Mouse (Mus musculus) MEL (cell line): ENCODE measurements at regions not wholly inside any gene's neighbourhood (a gene's known extent, or its start where the extent isn't known, plus 50 kb on each side); places are given as distances from the start of the nearest gene placed in this dataset.

ENCODE experiments used
- DNase-seq: peaks from one replicate; pipeline ENCODE4 v3.0.0; 2011; ENCODE audit warnings: low read depth, low spot score
- H3K27ac ChIP-seq: 2 replicates; pipeline ENCODE4 v1.5.1; 2012; ENCODE audit warnings: low read depth, mild to moderate bottlenecking, control low read depth, low read length, moderate library complexity; ENCODE audit not compliant: control insufficient read depth
- H3K27me3 ChIP-seq, 2 experiments: fragments of 150-350 bp in 1 of 2; sonication (generic) in 1 of 2; 2 replicates each; pipeline ENCODE4 v1.6.1; 2012; ENCODE audit warnings: low read length in 2 of 2, mild to moderate bottlenecking in 2 of 2, improper control_type of control experiment in 1 of 2, moderate library complexity in 1 of 2; ENCODE audit not compliant: insufficient read depth in 2 of 2, control insufficient read depth in 1 of 2
- H3K36me3 ChIP-seq, 2 experiments: 2 replicates each; pipeline ENCODE4 v1.6.1; 2012 to 2014; ENCODE audit warnings: low read length in 2 of 2, improper control_type of control experiment in 1 of 2, inconsistent platforms in 1 of 2, mild to moderate bottlenecking in 1 of 2; ENCODE audit not compliant: insufficient read depth in 2 of 2, control insufficient read depth in 1 of 2
- H3K4me1 ChIP-seq, 2 experiments: fragments of 150-350 bp in 1 of 2; sonication (generic) in 1 of 2; 2 replicates each; pipeline ENCODE4 v1.6.1; 2012; ENCODE audit warnings: low read length in 2 of 2, improper control_type of control experiment in 1 of 2, mild to moderate bottlenecking in 1 of 2; ENCODE audit not compliant: insufficient read depth in 2 of 2, control insufficient read depth in 1 of 2
- H3K4me3 ChIP-seq, 2 experiments: fragments of 150-350 bp in 1 of 2; sonication (generic) in 1 of 2; 2 replicates each; pipeline ENCODE4 v1.5.1; 2012; ENCODE audit warnings: low read depth in 2 of 2, low read length in 2 of 2, mild to moderate bottlenecking in 2 of 2, moderate library complexity in 2 of 2, control low read depth in 1 of 2, improper control_type of control experiment in 1 of 2; ENCODE audit not compliant: control insufficient read depth in 1 of 2, insufficient read depth in 1 of 2
- H3K79me2 ChIP-seq: 2 replicates; pipeline ENCODE4 v1.6.1; 2012; ENCODE audit warnings: mild to moderate bottlenecking, low read length, moderate library complexity; ENCODE audit not compliant: control insufficient read depth, poor library complexity, insufficient read depth
- H3K9ac ChIP-seq: 2 replicates; pipeline ENCODE4 v1.6.1; 2012; ENCODE audit warnings: low read depth, mild to moderate bottlenecking, control low read depth, low read length, moderate library complexity; ENCODE audit not compliant: control insufficient read depth, poor library complexity, severe bottlenecking
- H3K9me3 ChIP-seq: fragments of 150-350 bp; sonication (generic); replicated peaks from 2 replicates; pipeline ENCODE4 v1.6.1; 2012; ENCODE audit warnings: mild to moderate bottlenecking, low read length, improper control_type of control experiment, moderate library complexity; ENCODE audit not compliant: insufficient read depth
- BHLHE40 ChIP-seq: IDR thresholded peaks from 2 replicates; pipeline ENCODE4 v1.6.1; 2012; ENCODE audit warnings: low read depth, mild to moderate bottlenecking, inconsistent platforms, low read length, improper control_type of control experiment, borderline replicate concordance
- ELF1 ChIP-seq: IDR thresholded peaks from 2 replicates; pipeline ENCODE4 v1.6.1; 2014; ENCODE audit warnings: low read depth, mild to moderate bottlenecking, inconsistent platforms, low read length, improper control_type of control experiment, moderate library complexity
- GATA1 ChIP-seq: IDR thresholded peaks from 2 replicates; pipeline ENCODE4 v1.6.1; 2011; ENCODE audit warnings: low read depth, low read length, improper control_type of control experiment
- HCFC1 ChIP-seq: IDR thresholded peaks from 2 replicates; pipeline ENCODE4 v1.6.1; 2012; ENCODE audit warnings: low read depth, mild to moderate bottlenecking, inconsistent platforms, low read length, improper control_type of control experiment, moderate library complexity
- KAT2A ChIP-seq: conservative IDR thresholded peaks from 2 replicates; pipeline ENCODE4 v1.6.1; 2012; ENCODE audit warnings: low read depth, low read length, improper control_type of control experiment, inconsistent platforms
- MAZ ChIP-seq: IDR thresholded peaks from 2 replicates; pipeline ENCODE4 v1.6.1; 2012; ENCODE audit warnings: low read depth, mild to moderate bottlenecking, inconsistent platforms, low read length, improper control_type of control experiment
- MEF2A ChIP-seq: IDR thresholded peaks from 2 replicates; pipeline ENCODE4 v1.6.1; 2014; ENCODE audit warnings: low read depth, mild to moderate bottlenecking, inconsistent platforms, low read length, improper control_type of control experiment; ENCODE audit not compliant: poor library complexity, insufficient replicate concordance, severe bottlenecking; ENCODE audit errors: extremely low read depth
- MYB ChIP-seq: IDR thresholded peaks from 2 replicates; pipeline ENCODE4 v1.6.1; 2011; ENCODE audit warnings: mild to moderate bottlenecking, low read depth, low read length, improper control_type of control experiment
- MYC ChIP-seq: IDR thresholded peaks from 2 replicates; pipeline ENCODE4 v1.6.1; 2011; ENCODE audit warnings: low read depth, mild to moderate bottlenecking, low read length, improper control_type of control experiment, moderate library complexity
- NELFE ChIP-seq: IDR thresholded peaks from 2 replicates; pipeline ENCODE4 v1.6.1; 2011; ENCODE audit warnings: low read depth, low read length, improper control_type of control experiment
- POLR2A ChIP-seq, 2 experiments: IDR thresholded peaks; 2 replicates each; pipeline ENCODE4 v1.6.1; 2011 to 2012; ENCODE audit warnings: low read length in 2 of 2, mild to moderate bottlenecking in 2 of 2, control low read depth in 1 of 2, improper control_type of control experiment in 1 of 2, low read depth in 1 of 2, moderate library complexity in 1 of 2; ENCODE audit not compliant: control insufficient read depth in 1 of 2, insufficient read depth in 1 of 2, poor library complexity in 1 of 2
- POLR2AphosphoS5 ChIP-seq: IDR thresholded peaks from 2 replicates; pipeline ENCODE4 v1.6.1; 2012; ENCODE audit warnings: low read depth, borderline replicate concordance, mild to moderate bottlenecking, inconsistent platforms, low read length, moderate library complexity, mixed read lengths
- SIN3A ChIP-seq: IDR thresholded peaks from 2 replicates; pipeline ENCODE4 v1.6.1; 2012; ENCODE audit warnings: low read length, improper control_type of control experiment, inconsistent platforms
- TCF12 ChIP-seq: IDR thresholded peaks from 2 replicates; pipeline ENCODE4 v1.6.1; 2014; ENCODE audit warnings: low read depth, mild to moderate bottlenecking, inconsistent platforms, low read length, improper control_type of control experiment, moderate library complexity
- USF2 ChIP-seq, 2 experiments: IDR thresholded peaks; 2 replicates each; pipeline ENCODE4 v1.6.1; 2011 to 2012; ENCODE audit warnings: improper control_type of control experiment in 2 of 2, low read length in 2 of 2, borderline replicate concordance in 1 of 2, inconsistent platforms in 1 of 2, low read depth in 1 of 2, mild to moderate bottlenecking in 1 of 2; ENCODE audit not compliant: insufficient read depth in 1 of 2
- ZC3H11A ChIP-seq: IDR thresholded peaks from 2 replicates; pipeline ENCODE4 v1.6.1; 2012; ENCODE audit warnings: low read depth, mild to moderate bottlenecking, inconsistent platforms, low read length, improper control_type of control experiment
- ZNF384 ChIP-seq: IDR thresholded peaks from 2 replicates; pipeline ENCODE4 v1.6.1; 2012; ENCODE audit warnings: low read depth, mild to moderate bottlenecking, inconsistent platforms, low read length, improper control_type of control experiment

- Histone ChIP-seq H3K79me2 (no peaks in the 10 kb centered on the region), H3K27me3 (peaks cover 1 to 5% of the 10 kb centered on the region in 2 experiments), H3K27ac (no peak overlapping the region), H3K4me1 (no peaks in the 10 kb centered on the region), H3K36me3 (no peaks in the 10 kb centered on the region), H3K9me3 (no peaks in the 10 kb centered on the region), H3K4me3 (no peak overlapping the region), H3K9ac (no peak overlapping the region)
- DNase-seq = no peak
- TF ChIP-seq ELF1 (no peak), NELFE (no peak), KAT2A (no peak), MYC (no peak), HCFC1 (no peak), BHLHE40 (no peak), ZC3H11A (no peak), MAZ (no peak), SIN3A (no peak), GATA1 (no peak), USF2 (IDR thresholded peaks at IDR 0.05; ENCODE audit: borderline replicate concordance in 1 of 2, insufficient read depth in 1 of 2, low read depth in 1 of 2, low read length in 2 of 2) (no peak), MYB (no peak)
Measured at GRCm38 (mm10) chr14:55301996-55302395, 80.2 kb downstream of the Dhrs2 start.

- Histone ChIP-seq H3K4me3 (no peak overlapping the region), H3K36me3 (no peaks in the 10 kb centered on the region), H3K27ac (no peak overlapping the region), H3K4me1 (no peaks in the 10 kb centered on the region), H3K9ac (no peak overlapping the region), H3K27me3 (peaks cover under 1% of the 10 kb centered on the region in 2 experiments; a peak in 3 of 4 replicates), H3K9me3 (no peaks in the 10 kb centered on the region), H3K79me2 (no peaks in the 10 kb centered on the region)
- no peak for DNase-seq
- TF ChIP-seq POLR2AphosphoS5 (no peak), POLR2A (IDR thresholded peaks at IDR 0.05; ENCODE audit: control insufficient read depth in 1 of 2, insufficient read depth in 1 of 2, low read depth in 1 of 2, low read length in 2 of 2, poor library complexity in 1 of 2) (no peak), ZNF384 (no peak), TCF12 (no peak), MEF2A (no peak)
Measured at GRCm38 (mm10) chr14:55313615-55314014, 91.8 kb downstream of the Dhrs2 start.
